9 mouse cellular contexts compared by ENCODE assay signal in the genomic region with DNA sequence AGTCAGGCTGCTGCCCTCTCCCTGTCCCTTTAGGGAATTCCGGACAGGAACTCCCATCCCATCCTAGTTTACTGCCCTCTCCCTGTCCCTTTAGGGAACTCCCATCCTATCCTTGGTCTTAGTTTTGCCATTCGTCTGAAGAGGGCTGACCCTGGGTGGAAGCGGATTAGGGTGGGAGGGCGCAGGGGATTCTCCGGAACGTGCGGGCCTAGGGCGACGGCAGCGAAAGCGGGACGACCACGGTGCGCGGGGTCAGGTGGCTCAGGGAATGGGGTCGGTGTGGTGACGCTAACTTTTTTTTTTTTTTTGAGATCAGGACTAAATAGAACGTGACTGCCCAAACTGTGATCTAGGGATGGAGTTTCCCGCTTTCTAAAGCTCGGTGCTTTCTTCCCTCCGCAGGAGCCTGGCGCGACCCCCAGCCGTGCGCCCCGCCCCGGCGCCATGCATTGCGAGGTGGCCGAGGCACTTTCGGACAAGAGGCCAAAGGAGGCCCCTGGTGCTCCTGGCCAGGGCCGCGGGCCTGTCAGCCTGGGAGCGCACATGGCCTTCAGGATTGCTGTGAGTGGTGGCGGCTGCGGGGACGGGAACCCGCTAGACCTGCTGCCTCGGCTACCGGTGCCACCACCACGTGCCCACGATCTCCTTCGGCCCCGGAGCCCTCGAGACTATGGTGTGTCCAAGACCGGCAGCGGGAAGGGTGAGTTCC. TPM values are rescaled to one million over a fixed set of nuclear protein-coding genes. Genes with fewer than 3 reads are reported as not detected.
A peak's percentile ranks its signal among the peaks of the same experiment; 100 is the strongest.
DNase-seq lines count a peak whose midpoint lies in the region; ATAC-seq lines count a peak whose summit lies in the region.
"Had no signal": no experiment of that assay in that cellular context is flagged by ENCODE, and none has a peak within 500 bp of the region (broad histone marks: within the 10 kb centered on the region; RNA-seq: fewer than 3 reads in every experiment).

No protein-coding gene starts in this region.

- no peak overlapping the region for H3K27ac ChIP-seq in hindbrain, embryonic 15.5 days (replicated peaks)
- peak overlapping the region; percentile 59; the same call in 1 of the 2 replicates for H3K27ac ChIP-seq in midbrain, embryonic 10.5 days (replicated peaks)

- no peak; the same call in 1 of the 2 replicates for ATAC-seq in hindbrain, embryonic 15.5 days (ENCODE audit: low FRiP score, low read depth)
- no peak for ATAC-seq in frontal cortex, adult (ENCODE audit: low TSS enrichment)

- no peaks in the 10 kb centered on the region for H3K9me3 ChIP-seq in hindbrain, embryonic 15.5 days
- H3K9me3 ChIP-seq in midbrain, embryonic 10.5 days (replicated peaks): no peaks in the 10 kb centered on the region

- peaks cover 56% of the 10 kb centered on the region for H3K27me3 ChIP-seq in hindbrain, embryonic 15.5 days
- H3K27me3 ChIP-seq in midbrain, embryonic 10.5 days (ENCODE audit: low read depth, poor library complexity, severe bottlenecking): peaks cover 85% of the 10 kb centered on the region

- H3K4me2 ChIP-seq in hindbrain, embryonic 15.5 days: peak overlapping the region; percentile 90

- H3K4me1 ChIP-seq in hindbrain, embryonic 15.5 days (replicated peaks): peaks cover 20% of the 10 kb centered on the region
- peaks cover 27% of the 10 kb centered on the region for H3K4me1 ChIP-seq in midbrain, embryonic 10.5 days

- peak; percentile 29 for DNase-seq in cerebellum, postnatal 10 days
- no peak for DNase-seq in cerebellum, adult 8-10 months
- peak; percentile 20 for DNase-seq in Muller cell, postnatal 12 days (ENCODE audit: inconsistent ontology term)
- DNase-seq in midbrain, embryonic 10.5 days (ENCODE audit: low spot score): peak; percentile 58
- DNase-seq in layer of hippocampus, adult 8-10 months (ENCODE audit: low spot score in 2 of 2): no peak
- DNase-seq in lung, postnatal 25 days (ENCODE audit: low spot score): no peak
- DNase-seq: thymus, adult 2 months had no signal

- H3K9ac ChIP-seq in hindbrain, embryonic 15.5 days: peak overlapping the region; percentile 54

- peak overlapping the region; percentile 55 for H3K4me3 ChIP-seq in hindbrain, embryonic 15.5 days
- peak overlapping the region; percentile 72 for H3K4me3 ChIP-seq in midbrain, embryonic 10.5 days

- no peaks in the 10 kb centered on the region for H3K36me3 ChIP-seq in hindbrain, embryonic 15.5 days
- H3K36me3 ChIP-seq in midbrain, embryonic 10.5 days: no peaks in the 10 kb centered on the region

- WGBS in hindbrain, embryonic 15.5 days: 3% methylated on average over 47 of the region's 47 CpGs
- 1% methylated on average over 47 of the region's 47 CpGs for WGBS in midbrain, embryonic 10.5 days

RNA-seq across cellular contexts. Expression of gene Glis1, which starts 1.0 kb away (rescaled TPM):
- polyA plus RNA-seq in hindbrain, embryonic 15.5 days (2015; fragmentation: Nextera tagmentation; extraction: Ambion mirVana): 3.3 and 4.2 TPM in 2 replicates
- 2.1 and 2.2 TPM in 2 replicates for polyA plus RNA-seq in midbrain, embryonic 10.5 days (2016; fragmentation: Nextera tagmentation; extraction: Ambion mirVana)
- 1 to 10 TPM in 3 of 4 experiments, under 1 TPM in 1; 0.99 to 3.1 (median 1.6) TPM for total RNA-seq in layer of hippocampus, adult 8-10 months (2022)

Comparison
In these comparisons a context has a peak if more than half of its experiments do, and no peak if none do; other contexts are left out.
1. DNase-seq: peak in cerebellum, postnatal 10 days (2 of 2), Muller cell, postnatal 12 days (single experiment) and midbrain, embryonic 10.5 days (single experiment); none in cerebellum, adult 8-10 months (single experiment), layer of hippocampus, adult 8-10 months (0 of 2) and lung, postnatal 25 days (single experiment).